In the genomic region with DNA sequence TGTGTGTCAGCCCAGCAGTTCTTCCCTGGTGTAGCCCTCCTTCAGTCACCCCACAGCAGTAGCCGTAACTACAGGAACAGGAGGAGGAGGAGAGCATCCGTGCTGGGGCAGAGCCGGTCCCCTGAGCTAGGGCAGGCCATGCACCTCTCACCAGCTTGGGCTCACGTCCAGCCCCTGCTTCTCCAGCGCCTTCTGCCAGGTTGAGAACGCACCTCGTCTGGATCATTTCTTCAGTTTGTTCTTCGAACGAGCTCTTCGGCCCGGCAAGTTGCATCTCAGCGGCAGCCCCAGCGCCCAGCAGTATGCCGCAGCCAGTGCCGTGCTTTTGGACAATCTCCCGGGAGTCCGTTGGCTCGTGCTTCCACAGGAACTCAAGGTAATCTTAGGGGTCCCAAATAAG, we compare ENCODE assay signal across 17 mouse cellular contexts. TPM values are rescaled to one million over a fixed set of nuclear protein-coding genes. Genes with fewer than 3 reads are reported as not detected.
A peak's percentile ranks its signal among the peaks of the same experiment; 100 is the strongest.
DNase-seq lines count a peak whose midpoint lies in the region; ATAC-seq and TF ChIP-seq lines count a peak whose summit lies in the region.
"Had no signal": no experiment of that assay in that cellular context is flagged by ENCODE, and none has a peak within 500 bp of the region (broad histone marks: within the 10 kb centered on the region; RNA-seq: fewer than 3 reads in every experiment).

No protein-coding gene starts in this region.

- H3K9me3 ChIP-seq in heart, embryonic 13.5 days = no peaks in the 10 kb centered on the region
- H3K9me3 ChIP-seq in intestine, postnatal 0 days (ENCODE audit: control insufficient read depth) = no peaks in the 10 kb centered on the region
- H3K9me3 ChIP-seq: hindbrain, embryonic 13.5 days; limb, embryonic 15.5 days; lung, embryonic 15.5 days had no signal

- H3K9ac ChIP-seq in heart, embryonic 13.5 days = 0 out of 2 replicates have a peak overlapping the region, but pooled peaks have one; percentile 33
- H3K9ac ChIP-seq in intestine, postnatal 0 days (ENCODE audit: low read depth, low read length) = no peak overlapping the region
- H3K9ac ChIP-seq: hindbrain, embryonic 13.5 days; limb, embryonic 15.5 days; lung, embryonic 15.5 days had no signal

- no peak for TF ChIP-seq CTCF in intestine, postnatal 0 days (IDR thresholded peaks at IDR 0.05; ENCODE audit: low read depth)

- H3K4me1 ChIP-seq in heart, embryonic 13.5 days = peaks cover 60% of the 10 kb centered on the region
- peaks cover 2% of the 10 kb centered on the region; the same call in 1 of the 2 replicates for H3K4me1 ChIP-seq in intestine, postnatal 0 days (replicated peaks; ENCODE audit: control insufficient read depth, insufficient read depth, low read length)

- intact Hi-C loops in heart, postnatal 25 days (cut with DNase I) = no loop called here

- DNase-seq in cerebellum, postnatal 4 days (ENCODE audit: low spot score in 2 of 2) = no peak
- no peak for DNase-seq in heart, postnatal 25 days (ENCODE audit: low spot score)
- peak; percentile 11 for DNase-seq in 3134 (ENCODE audit: extremely low read depth, insufficient read length, low spot score)
- peak; percentile 52 for DNase-seq in cerebellum, adult 9-11 months
- DNase-seq in frontal cortex, postnatal 14 days (ENCODE audit: low spot score in 2 of 2) = no peak
- DNase-seq: kidney, adult 9 months; right cerebral cortex, postnatal 25 days; thymus, adult 18-20 months had no signal

- H3K4me2 ChIP-seq in heart, embryonic 13.5 days = peak overlapping the region; percentile 28
- H3K4me2 ChIP-seq in intestine, postnatal 0 days (replicated peaks; ENCODE audit: low read depth) = no peak overlapping the region
- H3K4me2 ChIP-seq: hindbrain, embryonic 13.5 days; limb, embryonic 15.5 days; lung, embryonic 15.5 days had no signal

- ATAC-seq in cerebellum, adult (ENCODE audit: insufficient number of reproducible peaks, low FRiP score, low TSS enrichment) = peak; percentile 75
- ATAC-seq in heart, embryonic 13.5 days (ENCODE audit: extremely low read depth, insufficient number of reproducible peaks, low FRiP score, low TSS enrichment) = peak; percentile 22; the same call in 1 of the 2 replicates
- no peak for ATAC-seq in intestine, postnatal 0 days

- no peaks in the 10 kb centered on the region for H3K27me3 ChIP-seq in heart, embryonic 13.5 days (replicated peaks)
- H3K27me3 ChIP-seq in intestine, postnatal 0 days (replicated peaks; ENCODE audit: control insufficient read depth, insufficient read depth, low read length) = no peaks in the 10 kb centered on the region
- H3K27me3 ChIP-seq: hindbrain, embryonic 13.5 days; limb, embryonic 15.5 days; lung, embryonic 15.5 days had no signal

- H3K36me3 ChIP-seq in heart, embryonic 13.5 days = 0 out of 2 replicates have a peak, but pooled peaks cover under 1% of the 10 kb centered on the region
- H3K36me3 ChIP-seq in intestine, postnatal 0 days (ENCODE audit: control insufficient read depth, insufficient read depth) = no peaks in the 10 kb centered on the region
- H3K36me3 ChIP-seq: hindbrain, embryonic 13.5 days; lung, embryonic 15.5 days had no signal

- peak overlapping the region; percentile 85 for H3K27ac ChIP-seq in heart, embryonic 13.5 days (replicated peaks)
- H3K27ac ChIP-seq in intestine, postnatal 0 days (ENCODE audit: low read depth, low read length) = no peak overlapping the region
- H3K27ac ChIP-seq: hindbrain, embryonic 13.5 days; left cerebral cortex, adult 2 months; limb, embryonic 15.5 days; lung, embryonic 15.5 days had no signal

- 76% methylated on average over 18 of the region's 18 CpGs for WGBS in heart, embryonic 13.5 days
- WGBS in intestine, postnatal 0 days = 93% methylated on average over 18 of the region's 18 CpGs

- peak overlapping the region; percentile 11 for H3K4me3 ChIP-seq in heart, embryonic 13.5 days
- no peak overlapping the region for H3K4me3 ChIP-seq in intestine, postnatal 0 days (ENCODE audit: low read depth, low read length)
- H3K4me3 ChIP-seq: hindbrain, embryonic 13.5 days; left cerebral cortex, adult 2 months; limb, embryonic 15.5 days; lung, embryonic 15.5 days had no signal

RNA-seq across cellular contexts. Expression of gene Slc25a31, which starts 25.5 kb away (rescaled TPM):
- polyA plus RNA-seq in heart, embryonic 13.5 days (2015; fragmentation: Nextera tagmentation; extraction: Ambion mirVana) = 0.66 and 1.1 TPM in 2 replicates
- under 1 TPM in 1 of 2 experiments, not detected in 1; 0.11 TPM for total RNA-seq in heart, postnatal 25 days (2021)
- polyA plus RNA-seq in intestine, postnatal 0 days (2015; fragmentation: Nextera tagmentation; extraction: Ambion mirVana) = not detected in 2 replicates
- total RNA-seq: adrenal gland, adult 18-20 months; left cerebral cortex, adult 2 months; megakaryocyte-erythroid progenitor cell, adult 5-6 weeks had no signal

Comparison
In these comparisons a context has a peak if more than half of its experiments do, and no peak if none do; other contexts are left out.
1. DNase-seq: peak in 3134 (single experiment) and cerebellum, adult 9-11 months (single experiment); none in cerebellum, postnatal 4 days (0 of 2), heart, postnatal 25 days (single experiment) and frontal cortex, postnatal 14 days (0 of 2).